Mouse (Mus musculus) kidney, adult 11 months (tissue): ENCODE data around the gene 2610318N02Rik.

Experiments
- DNase-seq: peaks from one replicate; pipeline ENCODE4 v3.0.0; 2022

The 2610318N02Rik gene

GRCm38 (mm10) chr16:17104600-17104999 lies 20.4 kb downstream of the 2610318N02Rik start:
- no peak for DNase-seq

GRCm38 (mm10) chr16:17102630-17103220 lies 22.2 kb downstream of the 2610318N02Rik start:
- DNase-seq, result no peak

- DNase-seq, result peak; percentile 12
Measured at GRCm38 (mm10) chr16:17096938-17097337, 28.0 kb downstream of the 2610318N02Rik start.

GRCm38 (mm10) chr16:17088346-17088745 lies 36.6 kb downstream of the 2610318N02Rik start:
- no peak for DNase-seq

- no peak for DNase-seq
Measured at GRCm38 (mm10) chr16:17086669-17087193, 38.2 kb downstream of the 2610318N02Rik start.

- DNase-seq, result no peak
Measured at GRCm38 (mm10) chr16:17086241-17086640, 38.7 kb downstream of the 2610318N02Rik start.

- DNase-seq, result peak; percentile 41
Measured at GRCm38 (mm10) chr16:17085636-17086035, 39.3 kb downstream of the 2610318N02Rik start.

GRCm38 (mm10) chr16:17082121-17082792 lies 42.7 kb downstream of the 2610318N02Rik start:
- no peak for DNase-seq

- no peak for DNase-seq
Measured at GRCm38 (mm10) chr16:17078101-17078500, 46.9 kb downstream of the 2610318N02Rik start.

- DNase-seq, result no peak
Measured at GRCm38 (mm10) chr16:17076869-17077268, 48.1 kb downstream of the 2610318N02Rik start.

- DNase-seq, result no peak
Measured at GRCm38 (mm10) chr16:17076301-17076700, 48.7 kb downstream of the 2610318N02Rik start.

- no peak for DNase-seq
Measured at GRCm38 (mm10) chr16:17073000-17073399, 52.0 kb downstream of the 2610318N02Rik start.

- no peak for DNase-seq
Measured at GRCm38 (mm10) chr16:17070716-17071115, 54.3 kb downstream of the 2610318N02Rik start.

GRCm38 (mm10) chr16:17069511-17070443 lies 55.2 kb downstream of the 2610318N02Rik start, which contains the start of gene Ypel1:
Ypel1 (plus strand) TSS chr16:17069696.
- DNase-seq, result peak; percentile 80

GRCm38 (mm10) chr16:17067552-17067951 lies 57.4 kb downstream of the 2610318N02Rik start:
- DNase-seq, result no peak
